Mouse (Mus musculus) ES-Bruce4 (cell line): ENCODE measurements at regions not wholly inside any gene's neighbourhood (a gene's known extent, or its start where the extent isn't known, plus 50 kb on each side); places are given as distances from the start of the nearest gene placed in this dataset.

ENCODE experiments used
- CTCF ChIP-seq: IDR thresholded peaks from one replicate; pipeline ENCODE4 v1.8.1; 2011; ENCODE audit warnings: low read depth, low read length
- EP300 ChIP-seq: IDR thresholded peaks from 2 replicates; pipeline ENCODE4 v1.6.1; 2011; ENCODE audit warnings: low read depth, low read length; ENCODE audit not compliant: insufficient read depth

DNA sequence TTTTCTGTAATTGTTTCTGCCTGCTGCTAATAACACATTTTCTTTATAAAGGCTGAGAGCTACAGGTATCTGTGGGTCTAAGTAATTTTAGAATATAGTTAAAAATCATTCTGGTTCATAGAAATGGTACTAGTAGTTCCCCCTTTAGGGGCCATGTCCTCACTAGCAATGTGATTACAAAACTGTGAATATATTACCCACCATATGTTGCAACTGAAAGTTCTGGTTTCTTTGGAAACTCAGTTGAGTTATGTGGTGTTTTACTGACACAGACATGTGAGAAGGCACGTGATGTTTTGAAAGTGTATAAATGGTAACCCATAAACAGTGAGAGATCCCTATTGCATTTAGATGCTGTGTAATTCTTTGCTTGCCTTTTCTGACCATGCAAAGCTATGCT lies 495.1 kb upstream of the Pot1a start:
- TF ChIP-seq CTCF (no peak), EP300 (no peak)
